Mouse (Mus musculus): ENCODE results near the gene Tap1. TPM values are rescaled to one million over a fixed set of nuclear protein-coding genes. Genes with fewer than 3 reads are reported as not detected.
"Not testable (repeated sequence)": the region's sequence is repeated elsewhere in the genome, so short reads cannot be mapped to it uniquely, and the experiment has no call there.

Gene Tap1
- total RNA-seq, 2 experiments from 2014 or later: 45.4 to 89.7 TPM

GRCm38 (mm10) chr17:34202760-34203442 is 15.5 kb downstream of the Tap1 start:
- no peak for ATAC-seq (replicated peaks; ENCODE audit: poor library complexity, severe bottlenecking)

- ATAC-seq (replicated peaks; ENCODE audit: poor library complexity, severe bottlenecking): no peak
These were observed 16.1 kb downstream of the Tap1 start, which contains the start of gene Tap2 for GRCm38 (mm10) chr17:34203444-34203843. TSS of gene Tap2 (plus strand) at chr17:34203527.

DNA sequence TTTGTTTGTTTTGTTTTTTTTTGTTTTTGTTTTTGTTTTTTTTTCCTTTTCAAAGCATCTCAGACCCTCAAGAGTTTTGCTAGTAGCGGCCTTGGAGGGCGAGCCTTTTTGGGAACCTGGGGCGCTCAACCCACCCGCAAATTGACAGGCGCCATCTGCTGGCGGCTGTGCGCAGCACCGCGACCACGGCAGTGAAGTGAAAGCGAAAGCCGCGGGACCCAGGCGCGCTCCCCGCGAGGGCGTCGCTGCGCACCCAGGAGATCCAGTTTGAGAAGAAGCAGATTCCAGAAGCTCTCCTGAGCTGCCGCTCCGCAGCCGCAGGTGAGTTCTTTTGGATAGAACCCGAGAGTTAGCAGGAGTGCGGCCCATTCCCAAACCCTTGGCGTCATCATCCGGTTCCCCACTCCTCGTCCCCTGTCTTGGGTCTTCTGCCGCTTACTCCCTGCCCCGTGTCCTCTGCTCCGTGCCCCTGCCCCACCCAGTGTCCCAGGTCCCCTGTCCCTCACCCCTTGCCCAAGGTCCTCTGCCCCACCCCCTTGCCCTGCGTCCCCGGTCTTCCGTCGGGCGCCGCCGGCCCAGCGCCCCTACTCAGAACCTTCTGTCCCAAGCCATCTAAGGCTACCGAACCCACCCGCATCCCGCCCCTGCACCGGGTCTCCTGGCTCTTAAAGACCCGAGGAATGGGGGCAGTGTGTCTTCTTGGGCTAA is 17.1 kb downstream of the Tap1 start:
- peak; percentile 60 for ATAC-seq (replicated peaks; ENCODE audit: poor library complexity, severe bottlenecking)

DNA sequence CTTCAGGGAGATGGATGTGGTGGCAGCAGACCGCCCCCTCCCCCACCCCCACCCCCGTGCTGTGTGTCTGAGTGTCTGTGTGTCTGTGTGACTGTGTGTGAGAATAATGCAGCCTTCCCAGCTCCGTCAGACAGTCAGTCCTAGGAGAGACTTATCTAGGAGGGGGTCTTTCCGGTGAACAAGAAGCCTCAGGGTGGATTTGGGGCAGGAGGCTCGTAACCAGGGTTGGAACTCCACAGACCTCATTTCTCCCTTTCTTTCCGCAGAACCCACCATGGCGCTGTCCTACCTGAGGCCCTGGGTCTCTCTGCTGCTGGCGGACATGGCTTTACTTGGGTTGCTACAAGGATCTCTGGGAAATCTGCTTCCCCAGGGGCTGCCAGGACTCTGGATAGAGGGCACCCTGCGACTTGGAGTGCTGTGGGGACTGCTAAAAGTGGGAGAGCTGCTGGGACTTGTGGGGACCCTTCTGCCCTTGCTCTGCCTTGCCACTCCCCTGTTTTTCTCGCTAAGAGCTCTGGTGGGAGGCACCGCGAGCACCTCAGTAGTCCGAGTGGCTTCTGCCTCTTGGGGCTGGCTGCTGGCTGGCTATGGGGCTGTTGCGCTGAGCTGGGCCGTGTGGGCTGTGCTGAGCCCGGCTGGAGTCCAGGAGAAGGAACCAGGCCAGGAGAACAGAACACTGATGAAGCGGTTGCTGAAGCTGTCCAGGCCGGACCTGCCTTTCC is 17.8 kb downstream of the Tap1 start:
- ATAC-seq (replicated peaks; ENCODE audit: poor library complexity, severe bottlenecking): no peak

DNA sequence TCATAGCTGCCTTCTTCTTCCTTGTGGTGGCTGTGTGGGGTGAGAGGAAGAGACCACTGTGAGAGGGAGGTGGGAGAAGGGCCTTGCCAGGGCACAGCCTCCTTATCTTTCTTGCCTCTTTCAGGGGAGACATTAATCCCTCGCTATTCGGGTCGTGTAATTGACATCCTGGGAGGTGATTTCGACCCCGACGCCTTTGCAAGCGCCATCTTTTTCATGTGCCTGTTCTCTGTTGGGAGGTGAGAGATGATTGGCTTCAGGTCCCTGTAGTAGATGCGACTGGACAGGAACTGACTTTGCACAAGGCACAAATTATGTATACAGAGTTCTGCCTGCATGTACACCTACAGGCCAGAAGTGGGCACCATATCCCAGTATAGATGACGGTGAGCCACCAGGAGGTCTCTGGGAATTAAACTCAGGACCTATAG is 18.4 kb downstream of the Tap1 start:
- ATAC-seq (replicated peaks; ENCODE audit: poor library complexity, severe bottlenecking): peak; percentile 60

- no peak for ATAC-seq (replicated peaks; ENCODE audit: poor library complexity, severe bottlenecking)
These were observed 19.4 kb downstream of the Tap1 start for GRCm38 (mm10) chr17:34206731-34207130.

DNA sequence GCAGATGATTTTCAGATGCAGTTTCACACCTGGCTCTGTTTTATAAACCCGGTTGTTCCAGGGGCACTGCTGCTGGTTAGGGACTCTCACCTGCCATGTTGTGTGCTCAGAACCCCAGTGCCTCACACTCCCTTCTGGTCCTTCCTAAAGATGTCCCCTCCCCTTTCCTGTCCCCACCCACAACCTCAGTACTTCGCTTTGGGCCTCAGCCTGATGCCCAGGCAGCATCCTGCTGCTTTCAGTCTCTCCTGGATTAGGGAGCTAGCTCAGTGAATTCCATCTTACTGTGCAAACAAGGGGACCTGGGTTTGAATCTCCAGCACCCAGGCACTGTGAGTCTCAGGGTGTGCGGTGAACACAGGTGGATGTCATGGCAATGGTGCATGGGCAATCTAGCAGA is 20.1 kb downstream of the Tap1 start:
- ATAC-seq (replicated peaks; ENCODE audit: poor library complexity, severe bottlenecking): no peak

DNA sequence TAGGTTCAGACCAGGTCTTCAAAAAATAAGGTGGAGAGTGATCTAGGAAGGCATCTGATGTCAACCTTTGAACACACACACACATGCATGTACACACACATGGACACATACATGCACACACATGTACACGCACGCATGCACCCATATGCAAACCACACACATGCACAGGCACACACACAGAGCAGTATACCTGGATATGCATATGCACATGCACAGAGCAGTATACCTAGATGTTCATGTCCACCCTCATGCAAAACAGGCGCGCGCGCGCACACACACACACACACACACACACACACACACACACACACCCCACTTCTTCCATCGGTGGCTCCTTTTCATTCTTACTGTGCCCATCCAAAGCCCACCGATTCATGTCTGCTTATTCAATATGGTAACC is 20.5 kb downstream of the Tap1 start:
- no peak for ATAC-seq (replicated peaks; ENCODE audit: poor library complexity, severe bottlenecking)

- ATAC-seq (replicated peaks; ENCODE audit: poor library complexity, severe bottlenecking): no peak
These were observed 21.1 kb downstream of the Tap1 start for GRCm38 (mm10) chr17:34208421-34208820.

- no peak for ATAC-seq (replicated peaks; ENCODE audit: poor library complexity, severe bottlenecking)
These were observed 22.3 kb downstream of the Tap1 start for GRCm38 (mm10) chr17:34209680-34210079.

- peak; percentile 83 for ATAC-seq (replicated peaks; ENCODE audit: poor library complexity, severe bottlenecking)
These were observed 23.2 kb downstream of the Tap1 start for GRCm38 (mm10) chr17:34210599-34210998.

DNA sequence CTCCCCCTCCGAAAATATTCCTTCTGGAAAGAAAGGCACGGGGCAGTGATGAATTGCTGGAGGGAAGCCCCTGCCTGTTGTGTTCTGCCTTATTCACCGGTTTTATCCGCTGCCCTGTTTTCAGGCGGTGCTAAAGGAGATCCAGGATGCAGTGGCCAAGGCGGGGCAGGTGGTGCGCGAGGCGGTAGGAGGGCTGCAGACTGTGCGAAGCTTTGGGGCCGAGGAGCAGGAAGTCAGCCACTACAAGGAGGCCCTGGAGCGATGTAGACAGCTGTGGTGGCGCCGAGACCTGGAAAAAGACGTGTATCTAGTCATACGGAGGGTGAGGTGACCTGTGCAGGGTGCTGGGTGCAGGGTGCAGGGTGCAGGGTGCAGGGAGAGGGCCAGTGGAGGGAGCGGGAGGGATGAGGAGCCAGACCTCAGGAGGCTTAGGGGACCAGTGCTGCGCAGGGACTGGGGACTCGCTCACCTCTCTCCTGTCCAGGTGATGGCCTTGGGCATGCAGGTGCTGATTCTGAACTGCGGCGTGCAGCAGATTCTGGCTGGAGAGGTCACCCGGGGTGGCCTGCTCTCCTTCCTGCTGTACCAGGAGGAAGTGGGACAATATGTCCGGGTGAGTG is 24.5 kb downstream of the Tap1 start:
- ATAC-seq (replicated peaks; ENCODE audit: poor library complexity, severe bottlenecking): no peak

- ATAC-seq (replicated peaks; ENCODE audit: poor library complexity, severe bottlenecking): no peak
These were observed 26.6 kb downstream of the Tap1 start for GRCm38 (mm10) chr17:34213936-34214335.

- no peak for ATAC-seq (replicated peaks; ENCODE audit: poor library complexity, severe bottlenecking)
These were observed 27.8 kb downstream of the Tap1 start for GRCm38 (mm10) chr17:34215176-34215575.

GRCm38 (mm10) chr17:34217216-34217928 is 30.0 kb downstream of the Tap1 start:
- ATAC-seq (replicated peaks; ENCODE audit: poor library complexity, severe bottlenecking): no peak

DNA sequence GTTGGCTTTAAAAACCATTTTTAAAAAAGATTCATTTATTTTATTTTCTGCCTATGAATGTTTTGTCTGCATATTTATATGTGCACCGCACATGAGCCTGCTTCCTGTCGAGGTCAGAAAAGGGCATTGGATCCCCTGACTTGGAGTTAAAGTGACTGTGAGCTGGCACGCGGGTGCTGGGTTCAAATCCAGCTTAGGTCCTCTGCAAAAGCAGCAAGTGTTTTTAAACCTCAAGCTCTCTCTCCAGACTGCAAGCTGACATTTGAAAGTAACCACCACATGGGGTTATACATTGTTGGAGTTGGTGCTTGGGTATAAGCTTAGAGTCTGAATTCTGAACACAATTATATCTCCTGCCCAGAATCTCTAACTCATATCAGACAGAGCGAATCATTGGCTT is 30.6 kb downstream of the Tap1 start:
- ATAC-seq (replicated peaks; ENCODE audit: poor library complexity, severe bottlenecking): no peak

- no peak for ATAC-seq (replicated peaks; ENCODE audit: poor library complexity, severe bottlenecking)
These were observed 31.3 kb downstream of the Tap1 start for GRCm38 (mm10) chr17:34218675-34219074.

DNA sequence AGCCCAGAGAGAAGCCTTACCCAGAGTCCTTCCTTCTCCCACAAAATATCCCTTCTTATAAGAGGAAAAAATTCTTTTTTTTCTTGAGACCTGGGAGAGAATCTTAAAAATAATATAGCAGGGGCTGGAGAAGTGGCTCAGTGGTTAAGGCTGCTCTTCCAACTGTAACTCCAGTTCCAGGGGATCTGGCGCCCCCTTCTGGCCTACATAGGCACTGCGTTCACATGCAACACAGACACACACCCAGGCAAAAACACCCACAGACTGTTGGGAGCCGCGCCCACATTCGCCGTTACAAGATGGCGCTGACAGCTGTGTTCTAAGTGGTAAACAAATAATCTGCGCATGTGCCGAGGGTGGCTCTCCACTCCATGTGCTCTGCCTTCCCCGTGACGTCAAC is 31.7 kb downstream of the Tap1 start:
- not testable (repeated sequence) for ATAC-seq (replicated peaks; ENCODE audit: poor library complexity, severe bottlenecking)

DNA sequence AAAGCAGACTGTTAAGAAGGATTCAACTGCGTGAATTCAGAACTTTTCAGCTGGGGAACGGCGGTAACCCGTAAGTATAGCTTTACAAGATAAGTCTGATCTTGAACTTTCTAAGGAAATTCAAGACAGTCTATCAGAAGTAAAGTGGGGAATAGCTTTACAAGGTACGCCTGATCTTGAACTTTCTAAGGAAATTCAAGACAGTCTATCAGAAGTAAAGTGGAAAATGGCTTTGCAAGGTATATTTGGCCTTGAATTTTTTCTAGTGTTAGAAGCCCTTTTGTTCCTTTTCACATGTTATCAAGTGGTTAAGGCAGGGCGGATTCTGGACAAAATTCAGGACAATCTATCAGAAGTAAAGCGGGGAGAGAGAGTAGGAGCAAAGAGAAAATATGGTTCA is 32.4 kb downstream of the Tap1 start:
- ATAC-seq (replicated peaks; ENCODE audit: poor library complexity, severe bottlenecking): not testable (repeated sequence)

DNA sequence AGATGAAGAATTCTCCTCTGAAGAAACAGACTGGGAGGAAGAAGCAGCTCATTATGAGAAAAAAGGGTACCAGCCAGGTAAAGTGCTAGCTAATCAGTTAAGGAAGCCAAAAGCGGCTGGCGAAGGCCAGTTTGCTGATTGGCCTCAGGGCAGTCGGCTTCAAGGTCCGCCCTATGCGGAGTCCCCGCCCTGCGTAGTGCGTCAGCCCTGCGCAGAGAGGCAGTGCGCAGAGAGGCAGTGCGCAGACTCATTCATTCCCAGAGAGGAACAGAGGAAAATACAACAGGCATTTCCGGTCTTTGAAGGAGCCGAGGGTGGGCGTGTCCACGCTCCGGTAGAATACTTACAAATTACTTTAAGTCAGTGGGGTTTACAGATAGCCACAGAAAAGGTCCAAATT is 33.0 kb downstream of the Tap1 start:
- not testable (repeated sequence) for ATAC-seq (replicated peaks; ENCODE audit: poor library complexity, severe bottlenecking)

All from granulocyte monocyte progenitor cell, adult 5-6 weeks (primary cell).